Mouse (Mus musculus) G1E-ER4 (cell line): ENCODE data around the gene Ap1g1. TPM values are rescaled to one million over a fixed set of nuclear protein-coding genes. Genes with fewer than 3 reads are reported as not detected.

Experiments used
- GATA1 ChIP-seq: IDR thresholded peaks from one replicate; pipeline ENCODE4 v1.8.0; 2012; ENCODE audit warnings: low read length, inconsistent platforms
- polyA plus RNA-seq: library from polyadenylated mRNA; stranded (reverse); fragments of >175 nt; gene quantifications from 2 replicates; pipeline ENCODE4 v1.2.3, GENCODE M21; 2012

Gene Ap1g1
- polyA plus RNA-seq, 1 experiment, result 53.4 TPM

- TF ChIP-seq GATA1, result no peak
Observed at GRCm38 (mm10) chr8:109773154-109773553, 5.2 kb upstream of the Ap1g1 start.

GRCm38 (mm10) chr8:109777851-109778250 is 503 bp upstream of the Ap1g1 start:
- TF ChIP-seq GATA1, result no peak

GRCm38 (mm10) chr8:109778993-109779421 is 653 bp downstream of the Ap1g1 start:
- no peak for TF ChIP-seq GATA1

GRCm38 (mm10) chr8:109779431-109780228 is 1.3 kb downstream of the Ap1g1 start:
- TF ChIP-seq GATA1, result no peak

DNA sequence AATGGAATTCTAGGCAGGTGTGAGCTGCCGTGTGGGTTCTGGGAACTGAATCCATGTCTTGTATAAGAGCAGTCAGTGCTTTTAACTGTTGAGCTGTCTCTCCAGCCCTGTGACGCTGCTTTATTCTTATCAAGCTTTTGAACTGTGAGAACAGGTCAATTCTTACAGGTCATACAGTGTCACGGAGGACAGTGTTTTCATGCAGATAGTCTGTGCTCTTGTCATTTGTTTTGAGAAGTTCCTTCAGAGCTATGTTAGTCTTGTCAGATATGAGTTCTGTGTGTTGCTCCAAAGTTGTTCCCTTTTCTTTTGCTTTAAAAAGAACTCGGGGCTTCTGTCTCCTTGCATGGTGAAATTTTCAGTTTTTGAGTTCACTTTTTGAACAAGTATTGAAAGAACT is 2.2 kb downstream of the Ap1g1 start:
- no peak for TF ChIP-seq GATA1

GRCm38 (mm10) chr8:109790938-109791337 is 12.6 kb downstream of the Ap1g1 start:
- no peak for TF ChIP-seq GATA1

GRCm38 (mm10) chr8:109795166-109795565 is 16.8 kb downstream of the Ap1g1 start:
- no peak for TF ChIP-seq GATA1

GRCm38 (mm10) chr8:109798721-109799120 is 20.4 kb downstream of the Ap1g1 start:
- no peak for TF ChIP-seq GATA1

DNA sequence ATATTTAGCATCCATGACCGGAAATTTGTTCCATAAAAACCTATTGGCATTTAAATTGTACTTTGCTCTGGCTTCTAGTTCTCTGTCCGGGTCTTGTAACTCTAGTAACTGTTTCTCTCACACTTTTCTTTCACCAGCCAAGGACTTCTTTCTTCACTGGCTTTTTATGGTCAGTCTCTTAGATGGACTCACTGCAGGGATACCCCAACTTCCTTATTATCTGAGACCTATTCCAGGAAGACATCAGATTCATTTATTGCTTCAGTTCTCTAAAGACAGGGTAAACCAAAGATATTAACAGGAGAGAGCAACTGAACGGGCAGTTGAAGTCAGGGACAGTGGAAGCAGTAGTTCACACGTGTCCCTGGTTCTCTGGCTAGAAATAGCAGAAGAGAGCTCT is 20.9 kb downstream of the Ap1g1 start:
- TF ChIP-seq GATA1, result no peak

DNA sequence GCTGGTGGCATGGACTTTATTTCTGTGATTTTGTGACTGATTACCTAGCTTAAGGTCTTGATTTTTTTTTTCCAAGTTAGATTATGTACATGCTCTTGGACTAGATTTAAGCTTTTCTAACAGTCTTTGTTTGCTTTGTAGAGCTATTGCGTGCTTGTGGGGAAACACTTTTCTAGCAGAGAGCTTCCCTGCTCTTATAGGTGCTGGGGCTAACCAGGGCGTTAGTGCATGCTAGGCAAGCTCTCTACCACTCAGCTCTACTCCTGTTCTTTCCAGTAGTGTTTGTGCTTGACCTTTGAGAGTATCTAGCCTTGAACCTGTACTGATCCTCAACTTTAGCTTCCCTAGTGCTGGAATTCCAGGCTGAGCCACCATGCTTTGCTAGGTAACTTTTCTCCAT is 22.0 kb downstream of the Ap1g1 start:
- TF ChIP-seq GATA1, result no peak

GRCm38 (mm10) chr8:109803211-109803610 is 24.9 kb downstream of the Ap1g1 start:
- no peak for TF ChIP-seq GATA1

GRCm38 (mm10) chr8:109803801-109804200 is 25.4 kb downstream of the Ap1g1 start:
- no peak for TF ChIP-seq GATA1

DNA sequence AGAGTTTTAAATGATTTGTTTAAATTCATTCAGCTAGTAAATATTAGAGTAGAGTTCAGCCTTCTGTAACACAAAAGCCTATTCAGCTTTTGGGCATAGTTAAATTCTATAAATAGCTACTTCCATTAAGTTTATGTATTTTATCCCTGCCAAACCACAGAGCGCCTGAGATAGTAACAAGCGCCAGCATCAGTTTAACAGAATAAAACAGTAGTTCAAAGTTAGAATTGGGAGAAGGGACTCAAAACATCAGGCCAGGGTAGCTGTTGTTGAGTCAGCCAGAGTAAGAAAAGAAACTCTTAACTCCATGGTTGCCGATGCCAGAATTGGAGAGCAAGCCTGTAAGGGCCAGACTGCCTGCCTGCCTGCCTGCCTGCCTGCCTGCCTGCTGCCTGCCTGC is 28.2 kb downstream of the Ap1g1 start:
- TF ChIP-seq GATA1, result no peak

DNA sequence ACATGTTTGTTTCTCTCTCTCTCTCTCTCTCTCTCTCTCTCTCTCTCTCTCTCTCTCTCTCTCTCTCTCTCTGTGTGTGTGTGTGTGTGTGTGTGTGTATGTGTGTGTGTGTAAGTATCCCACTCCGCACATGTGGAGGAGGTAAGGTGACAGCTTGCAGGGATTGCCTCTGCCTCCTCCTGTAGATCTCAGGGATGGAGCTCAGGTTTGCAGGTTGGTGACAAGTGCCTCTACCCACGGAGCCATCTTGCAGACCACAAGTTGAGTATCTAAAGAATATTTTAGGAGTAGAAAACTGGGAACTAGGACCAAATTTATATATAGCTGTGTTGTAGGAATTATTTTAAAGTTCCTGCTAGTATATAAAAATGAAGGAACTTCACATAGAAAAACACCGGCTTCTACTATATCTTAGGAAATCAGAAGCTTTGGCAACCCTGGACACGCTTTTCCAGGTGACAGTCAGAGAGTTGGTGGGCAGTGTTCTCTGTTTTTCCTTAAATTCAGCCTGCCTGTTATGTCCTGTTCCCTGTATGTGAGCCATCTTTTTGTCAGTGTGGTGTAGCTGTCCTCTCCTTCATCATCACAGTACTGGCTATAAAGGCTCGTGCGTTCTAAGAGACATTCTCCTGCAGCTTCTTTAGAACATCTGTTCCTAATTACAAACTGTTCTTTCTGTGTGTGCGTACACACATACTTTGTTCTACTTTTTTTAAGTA is 29.2 kb downstream of the Ap1g1 start:
- no peak for TF ChIP-seq GATA1

DNA sequence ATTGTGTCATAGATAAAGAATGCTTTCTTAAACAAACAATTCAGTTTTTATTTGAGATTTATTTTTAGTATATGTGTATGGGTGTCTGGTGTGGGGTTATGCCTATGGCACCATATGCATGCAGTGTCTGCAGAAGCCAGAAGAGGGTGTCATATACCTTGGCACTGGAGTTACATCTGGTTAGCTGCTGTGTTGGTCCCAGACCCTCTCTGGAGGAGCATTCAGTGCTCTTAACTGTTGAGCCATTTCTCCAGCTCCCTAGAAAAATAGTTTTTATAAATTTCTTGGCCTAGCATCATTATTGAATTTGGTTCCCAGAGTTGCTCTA is 29.7 kb downstream of the Ap1g1 start:
- no peak for TF ChIP-seq GATA1

DNA sequence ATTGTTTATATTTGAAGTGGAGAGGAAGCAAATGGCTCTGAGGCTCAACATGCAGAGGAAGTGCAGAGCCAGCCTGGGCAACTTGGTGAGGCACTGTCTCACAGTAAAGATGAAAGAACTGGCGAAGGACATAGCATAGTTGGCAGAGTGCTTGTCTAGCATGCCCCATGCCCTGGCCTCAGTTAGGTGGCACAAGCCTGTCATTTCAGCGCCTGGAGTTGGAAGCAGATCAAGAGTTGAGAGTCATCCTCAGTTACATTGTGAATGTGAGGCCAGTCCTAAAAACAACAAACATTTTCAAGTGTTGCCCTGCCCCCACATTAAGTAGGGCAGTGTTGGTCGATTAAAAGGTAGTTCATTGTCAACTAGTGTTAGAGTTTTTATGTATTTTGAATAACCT is 32.1 kb downstream of the Ap1g1 start:
- TF ChIP-seq GATA1, result no peak

DNA sequence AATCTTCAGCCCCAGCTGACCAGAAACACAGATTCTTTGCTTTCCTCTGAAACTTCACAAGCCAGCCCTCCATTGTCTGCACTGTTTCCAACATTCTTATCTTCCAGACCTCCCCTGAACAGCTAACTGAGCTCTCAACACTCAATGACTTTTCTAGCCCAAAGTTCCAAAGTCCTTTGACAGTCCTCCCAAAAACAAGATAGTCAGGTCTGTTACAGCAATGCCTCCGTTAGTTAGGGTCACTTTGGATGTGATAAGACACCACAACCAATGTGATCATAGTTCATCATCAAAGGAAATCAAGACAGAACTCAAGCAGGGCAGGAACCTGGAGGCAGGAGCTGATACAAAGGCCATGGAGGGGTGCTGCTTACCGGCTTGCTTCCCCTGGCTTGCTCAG is 36.9 kb downstream of the Ap1g1 start:
- TF ChIP-seq GATA1, result no peak
